Mouse (Mus musculus) spleen, adult 2 months (tissue): ENCODE measurements at regions not wholly inside any gene's neighbourhood (a gene's known extent, or its start where the extent isn't known, plus 50 kb on each side); places are given as distances from the start of the nearest gene placed in this dataset.

Experiments used
- CTCF ChIP-seq: fragments of 200-500 bp; IDR thresholded peaks from 2 replicates; pipeline ENCODE4 v1.5.1; 2011; ENCODE audit warnings: mild to moderate bottlenecking, inconsistent platforms; ENCODE audit not compliant: insufficient read depth, insufficient read length, insufficient replicate concordance; ENCODE audit errors: extremely low read depth
- POLR2A ChIP-seq: fragments of 200-500 bp; IDR thresholded peaks from 2 replicates; pipeline ENCODE4 v1.6.1; 2011; ENCODE audit warnings: low read depth, low read length, inconsistent platforms

- TF ChIP-seq POLR2A (no peak), CTCF (peak; percentile 25; the same call in 1 of the 2 replicates)
These were observed 62.3 kb upstream of the Dgkg start for GRCm38 (mm10) chr16:22719304-22719703.
